Comparison of ENCODE assay signal across 7 mouse cellular contexts in genomic region chr9:106173363-106173762, GRCm38 (mm10). TPM values are rescaled to one million over a fixed set of nuclear protein-coding genes. Genes with fewer than 3 reads are reported as not detected.
DNase-seq lines count a peak whose midpoint lies in the region; ATAC-seq lines count a peak whose summit lies in the region.

No protein-coding gene starts in this region.

- no peak for ATAC-seq in liver, embryonic 11.5 days (replicated peaks; ENCODE audit: low FRiP score)
- no peak for ATAC-seq in limb, embryonic 13.5 days (ENCODE audit: low FRiP score, low read depth)
- ATAC-seq in stomach, embryonic 15.5 days (ENCODE audit: insufficient read depth, low FRiP score, low read depth): no peak

- H3K27me3 ChIP-seq in liver, embryonic 11.5 days (replicated peaks; ENCODE audit: control insufficient read depth, insufficient read depth, low read length): no peaks in the 10 kb centered on the region
- H3K27me3 ChIP-seq in forebrain, embryonic 10.5 days (ENCODE audit: poor library complexity, severe bottlenecking): peaks cover 9% of the 10 kb centered on the region
- no peaks in the 10 kb centered on the region for H3K27me3 ChIP-seq in limb, embryonic 13.5 days
- H3K27me3 ChIP-seq in stomach, embryonic 15.5 days (replicated peaks): no peaks in the 10 kb centered on the region

- H3K4me1 ChIP-seq in liver, embryonic 11.5 days (replicated peaks; ENCODE audit: control insufficient read depth, insufficient read depth, low read length): peaks cover 31% of the 10 kb centered on the region
- H3K4me1 ChIP-seq in forebrain, embryonic 10.5 days: peaks cover 41% of the 10 kb centered on the region
- H3K4me1 ChIP-seq in limb, embryonic 13.5 days: peaks cover 50% of the 10 kb centered on the region
- H3K4me1 ChIP-seq in stomach, embryonic 15.5 days: peaks cover 16% of the 10 kb centered on the region

- H3K9me3 ChIP-seq in liver, embryonic 11.5 days (ENCODE audit: control insufficient read depth, low read length): no peaks in the 10 kb centered on the region
- no peaks in the 10 kb centered on the region for H3K9me3 ChIP-seq in forebrain, embryonic 10.5 days
- H3K9me3 ChIP-seq in limb, embryonic 13.5 days: no peaks in the 10 kb centered on the region
- no peaks in the 10 kb centered on the region for H3K9me3 ChIP-seq in stomach, embryonic 15.5 days

- peak overlapping the region; percentile 85 for H3K4me3 ChIP-seq in liver, embryonic 11.5 days (ENCODE audit: low read depth, low read length)
- peak overlapping the region; percentile 94 for H3K4me3 ChIP-seq in forebrain, embryonic 10.5 days
- peak overlapping the region; percentile 97 for H3K4me3 ChIP-seq in limb, embryonic 13.5 days
- peak overlapping the region; percentile 22 for H3K4me3 ChIP-seq in stomach, embryonic 15.5 days (replicated peaks)

- H3K36me3 ChIP-seq in liver, embryonic 11.5 days (ENCODE audit: control insufficient read depth, insufficient read depth, low read length): peaks cover 17% of the 10 kb centered on the region
- H3K36me3 ChIP-seq in forebrain, embryonic 10.5 days (replicated peaks): peaks cover 50% of the 10 kb centered on the region
- H3K36me3 ChIP-seq in limb, embryonic 13.5 days: peaks cover 21% of the 10 kb centered on the region
- H3K36me3 ChIP-seq in stomach, embryonic 15.5 days: peaks cover 9% of the 10 kb centered on the region; the same call in 1 of the 2 replicates

- peak overlapping the region; percentile 84 for H3K4me2 ChIP-seq in liver, embryonic 11.5 days
- peak overlapping the region; percentile 79 for H3K4me2 ChIP-seq in limb, embryonic 13.5 days (replicated peaks)
- peak overlapping the region; percentile 61 for H3K4me2 ChIP-seq in stomach, embryonic 15.5 days

- no peak for DNase-seq in liver, embryonic 11.5 days (ENCODE audit: low spot score)
- no peak for DNase-seq in liver
- no peak for DNase-seq in forebrain, embryonic 10.5 days (ENCODE audit: extremely low spot score, low spot score)
- no peak for DNase-seq in urinary bladder, adult 2 months (ENCODE audit: low spot score)
- no peak for DNase-seq in frontal cortex, adult 2 months (ENCODE audit: extremely low spot score in 1 of 2, low spot score in 1 of 2)

- peak overlapping the region; percentile 37; the same call in 1 of the 2 replicates for H3K9ac ChIP-seq in liver, embryonic 11.5 days (ENCODE audit: low read depth, low read length)
- peak overlapping the region; percentile 50 for H3K9ac ChIP-seq in limb, embryonic 13.5 days
- 0 out of 2 replicates have a peak overlapping the region, but pooled peaks have one; percentile 29 for H3K9ac ChIP-seq in stomach, embryonic 15.5 days

- 53% methylated on average over 2 of the region's 2 CpGs for WGBS in liver, embryonic 11.5 days
- WGBS in forebrain, embryonic 10.5 days: 81% methylated on average over 2 of the region's 2 CpGs
- WGBS in limb, embryonic 13.5 days: 64% methylated on average over 2 of the region's 2 CpGs
- WGBS in stomach, embryonic 15.5 days: 55% methylated on average over 2 of the region's 2 CpGs

- no peak overlapping the region for H3K27ac ChIP-seq in liver, embryonic 11.5 days (ENCODE audit: low read depth, low read length)
- no peak overlapping the region for H3K27ac ChIP-seq in forebrain, embryonic 10.5 days
- H3K27ac ChIP-seq in limb, embryonic 13.5 days: no peak overlapping the region
- no peak overlapping the region for H3K27ac ChIP-seq in stomach, embryonic 15.5 days

RNA-seq across cellular contexts. Expression of gene Wdr82, which starts 2.6 kb away (rescaled TPM):
- 18.8 TPM in 2 replicates for polyA plus RNA-seq in liver, embryonic 11.5 days (2014; fragmentation: Nextera tagmentation; extraction: Ambion mirVana)
- polyA plus RNA-seq in forebrain, embryonic 10.5 days (2016; fragmentation: Nextera tagmentation; extraction: Ambion mirVana): 28.3 and 30.2 TPM in 2 replicates
- polyA plus RNA-seq in limb, embryonic 13.5 days (2015; fragmentation: Nextera tagmentation; extraction: Ambion mirVana): 27.6 and 28.0 TPM in 2 replicates
- 19.7 and 20.4 TPM in 2 replicates for polyA plus RNA-seq in stomach, embryonic 15.5 days (2015; fragmentation: Nextera tagmentation; extraction: Ambion mirVana)
- polyA plus RNA-seq in urinary bladder, adult 2 months (2012; rRNA removed): 67.9 and 72.1 TPM in 2 replicates
- polyA plus RNA-seq in frontal cortex, adult 2 months (2012; rRNA removed): 99.9 and 107 TPM in 2 replicates

RNA-seq across cellular contexts. Expression of gene Glyctk, which starts 15.4 kb away (rescaled TPM):
- polyA plus RNA-seq in liver, embryonic 11.5 days (2014; fragmentation: Nextera tagmentation; extraction: Ambion mirVana): 12.4 and 15.7 TPM in 2 replicates
- polyA plus RNA-seq in forebrain, embryonic 10.5 days (2016; fragmentation: Nextera tagmentation; extraction: Ambion mirVana): 6.8 and 8.0 TPM in 2 replicates
- 3.2 and 3.3 TPM in 2 replicates for polyA plus RNA-seq in limb, embryonic 13.5 days (2015; fragmentation: Nextera tagmentation; extraction: Ambion mirVana)
- polyA plus RNA-seq in stomach, embryonic 15.5 days (2015; fragmentation: Nextera tagmentation; extraction: Ambion mirVana): 2.8 and 3.1 TPM in 2 replicates
- 1.1 and 1.5 TPM in 2 replicates for polyA plus RNA-seq in urinary bladder, adult 2 months (2012; rRNA removed)
- 3.2 and 3.3 TPM in 2 replicates for polyA plus RNA-seq in frontal cortex, adult 2 months (2012; rRNA removed)

RNA-seq across cellular contexts. Expression of gene Ppm1m, which starts 26.2 kb away (rescaled TPM):
- 25.3 and 26.9 TPM in 2 replicates for polyA plus RNA-seq in liver, embryonic 11.5 days (2014; fragmentation: Nextera tagmentation; extraction: Ambion mirVana)
- 42.0 and 50.7 TPM in 2 replicates for polyA plus RNA-seq in forebrain, embryonic 10.5 days (2016; fragmentation: Nextera tagmentation; extraction: Ambion mirVana)
- polyA plus RNA-seq in limb, embryonic 13.5 days (2015; fragmentation: Nextera tagmentation; extraction: Ambion mirVana): 57.0 and 57.7 TPM in 2 replicates
- polyA plus RNA-seq in stomach, embryonic 15.5 days (2015; fragmentation: Nextera tagmentation; extraction: Ambion mirVana): 39.0 and 42.0 TPM in 2 replicates
- 40.2 and 47.0 TPM in 2 replicates for polyA plus RNA-seq in urinary bladder, adult 2 months (2012; rRNA removed)
- polyA plus RNA-seq in frontal cortex, adult 2 months (2012; rRNA removed): 32.0 and 35.1 TPM in 2 replicates

RNA-seq across cellular contexts. Expression of gene Twf2, which starts 29.5 kb away (rescaled TPM):
- 58.4 and 61.1 TPM in 2 replicates for polyA plus RNA-seq in liver, embryonic 11.5 days (2014; fragmentation: Nextera tagmentation; extraction: Ambion mirVana)
- 70.9 and 71.8 TPM in 2 replicates for polyA plus RNA-seq in forebrain, embryonic 10.5 days (2016; fragmentation: Nextera tagmentation; extraction: Ambion mirVana)
- polyA plus RNA-seq in limb, embryonic 13.5 days (2015; fragmentation: Nextera tagmentation; extraction: Ambion mirVana): 59.1 and 63.6 TPM in 2 replicates
- 53.9 and 64.0 TPM in 2 replicates for polyA plus RNA-seq in stomach, embryonic 15.5 days (2015; fragmentation: Nextera tagmentation; extraction: Ambion mirVana)
- polyA plus RNA-seq in urinary bladder, adult 2 months (2012; rRNA removed): 33.1 and 35.7 TPM in 2 replicates
- polyA plus RNA-seq in frontal cortex, adult 2 months (2012; rRNA removed): 65.8 and 66.8 TPM in 2 replicates

RNA-seq across cellular contexts. Expression of gene Tlr9, which starts 49.0 kb away (rescaled TPM):
- not detected in 2 replicates for polyA plus RNA-seq in liver, embryonic 11.5 days (2014; fragmentation: Nextera tagmentation; extraction: Ambion mirVana)
- 0.04 TPM in 1 of 2 replicates, not detected in the other for polyA plus RNA-seq in forebrain, embryonic 10.5 days (2016; fragmentation: Nextera tagmentation; extraction: Ambion mirVana)
- 0.05 TPM in 1 of 2 replicates, not detected in the other for polyA plus RNA-seq in limb, embryonic 13.5 days (2015; fragmentation: Nextera tagmentation; extraction: Ambion mirVana)
- 0.12 and 0.15 TPM in 2 replicates for polyA plus RNA-seq in stomach, embryonic 15.5 days (2015; fragmentation: Nextera tagmentation; extraction: Ambion mirVana)
- 1.8 and 2.5 TPM in 2 replicates for polyA plus RNA-seq in urinary bladder, adult 2 months (2012; rRNA removed)
- 0.67 and 1.2 TPM in 2 replicates for polyA plus RNA-seq in frontal cortex, adult 2 months (2012; rRNA removed)

Comparison
In these comparisons a context has a peak if more than half of its experiments do, and no peak if none do; other contexts are left out.
1. H3K4me3 ChIP-seq: peak in every context shown above with its lines; median percentile 97 in limb, embryonic 13.5 days; 94 in forebrain, embryonic 10.5 days; 85 in liver, embryonic 11.5 days; 22 in stomach, embryonic 15.5 days.